19 mouse cellular contexts compared by ENCODE assay signal in genomic region chr16:24992494-24992893, GRCm38 (mm10).
DNase-seq lines count a peak whose midpoint lies in the region; ATAC-seq lines count a peak whose summit lies in the region.
"Had no signal": no experiment of that assay in that cellular context is flagged by ENCODE, and none has a peak within 500 bp of the region (broad histone marks: within the 10 kb centered on the region; RNA-seq: fewer than 3 reads in every experiment).

No protein-coding gene starts in this region.

- H3K9me3 ChIP-seq in embryonic facial prominence, embryonic 11.5 days (replicated peaks; ENCODE audit: control insufficient read depth, low read length): no peaks in the 10 kb centered on the region
- H3K9me3 ChIP-seq in embryonic facial prominence, embryonic 10.5 days: no peaks in the 10 kb centered on the region
- H3K9me3 ChIP-seq in intestine, embryonic 16.5 days (ENCODE audit: control insufficient read depth, low read length): no peaks in the 10 kb centered on the region
- H3K9me3 ChIP-seq in stomach, embryonic 16.5 days (replicated peaks; ENCODE audit: control insufficient read depth, low read length): no peaks in the 10 kb centered on the region
- H3K9me3 ChIP-seq: forebrain, embryonic 15.5 days; heart, embryonic 15.5 days; hindbrain, embryonic 15.5 days had no signal

- peak; percentile 19 for DNase-seq in embryonic facial prominence, embryonic 11.5 days (ENCODE audit: low spot score)
- DNase-seq in embryonic facial prominence, embryonic 10.5 days (ENCODE audit: low spot score): no peak
- DNase-seq in 3T3-L1 (ENCODE audit: low read depth, low spot score): peak; percentile 53
- no peak for DNase-seq in heart, postnatal 10 days
- DNase-seq in cerebellum, postnatal 4 days (ENCODE audit: low spot score in 2 of 2): no peak
- DNase-seq: adrenal gland, postnatal 14 days; cerebellum, adult 11 months; cerebellum, adult 9-10 months; cerebellum, postnatal 25 days; gastrocnemius, postnatal 10 days; heart, adult 2 months had no signal

- no peaks in the 10 kb centered on the region for H3K27me3 ChIP-seq in embryonic facial prominence, embryonic 11.5 days (ENCODE audit: control insufficient read depth, insufficient read depth, low read length)
- no peaks in the 10 kb centered on the region for H3K27me3 ChIP-seq in embryonic facial prominence, embryonic 10.5 days (replicated peaks; ENCODE audit: low read depth, poor library complexity, severe bottlenecking)
- H3K27me3 ChIP-seq in intestine, embryonic 16.5 days (replicated peaks; ENCODE audit: control insufficient read depth, insufficient read depth, low read length): no peaks in the 10 kb centered on the region
- no peaks in the 10 kb centered on the region for H3K27me3 ChIP-seq in stomach, embryonic 16.5 days (ENCODE audit: control insufficient read depth, insufficient read depth, low read length)
- H3K27me3 ChIP-seq: forebrain, embryonic 15.5 days; heart, embryonic 15.5 days; hindbrain, embryonic 15.5 days; Patski had no signal

- intact Hi-C loops in heart, postnatal 10 days (cut with DNase I): no loop called here

- H3K4me1 ChIP-seq in embryonic facial prominence, embryonic 11.5 days (ENCODE audit: control insufficient read depth, insufficient read depth, low read length): no peaks in the 10 kb centered on the region
- 0 out of 2 replicates have a peak, but pooled peaks cover 6% of the 10 kb centered on the region for H3K4me1 ChIP-seq in embryonic facial prominence, embryonic 10.5 days
- peaks cover 3% of the 10 kb centered on the region; the same call in 1 of the 2 replicates for H3K4me1 ChIP-seq in intestine, embryonic 16.5 days (ENCODE audit: control insufficient read depth, insufficient read depth, low read length)
- peaks cover 3% of the 10 kb centered on the region; the same call in 1 of the 2 replicates for H3K4me1 ChIP-seq in stomach, embryonic 16.5 days (ENCODE audit: control insufficient read depth, insufficient read depth, low read length)
- H3K4me1 ChIP-seq: hindbrain, embryonic 15.5 days had no signal

- no peak for ATAC-seq in embryonic facial prominence, embryonic 11.5 days (replicated peaks; ENCODE audit: insufficient number of reproducible peaks, low FRiP score, low TSS enrichment, low read depth)
- ATAC-seq in intestine, embryonic 16.5 days: no peak
- ATAC-seq in stomach, embryonic 16.5 days (ENCODE audit: insufficient read depth, low FRiP score): peak; percentile 56; the same call in 1 of the 2 replicates
- ATAC-seq: activated CD4-positive, CD25-positive, alpha-beta regulatory T cell, adult 4 months; forebrain, embryonic 15.5 days; Patski had no signal

- H3K4me2 ChIP-seq in embryonic facial prominence, embryonic 11.5 days (ENCODE audit: low read depth, low read length): no peak overlapping the region
- H3K4me2 ChIP-seq in intestine, embryonic 16.5 days (ENCODE audit: low read depth, low read length): no peak overlapping the region
- no peak overlapping the region for H3K4me2 ChIP-seq in stomach, embryonic 16.5 days (ENCODE audit: low read depth, low read length)
- H3K4me2 ChIP-seq: forebrain, embryonic 15.5 days; heart, embryonic 11.5 days; heart, embryonic 15.5 days; hindbrain, embryonic 15.5 days had no signal

- no peak overlapping the region for H3K9ac ChIP-seq in embryonic facial prominence, embryonic 11.5 days (replicated peaks; ENCODE audit: low read length)
- no peak overlapping the region for H3K9ac ChIP-seq in intestine, embryonic 16.5 days (ENCODE audit: low read depth, low read length)
- H3K9ac ChIP-seq in stomach, embryonic 16.5 days (ENCODE audit: low read length): no peak overlapping the region
- H3K9ac ChIP-seq: forebrain, embryonic 15.5 days; heart, embryonic 15.5 days; hindbrain, embryonic 15.5 days had no signal

- H3K4me3 ChIP-seq in embryonic facial prominence, embryonic 11.5 days (ENCODE audit: low read depth, low read length): no peak overlapping the region
- no peak overlapping the region for H3K4me3 ChIP-seq in embryonic facial prominence, embryonic 10.5 days
- no peak overlapping the region for H3K4me3 ChIP-seq in intestine, embryonic 16.5 days (ENCODE audit: low read length)
- H3K4me3 ChIP-seq in stomach, embryonic 16.5 days (replicated peaks; ENCODE audit: low read length): no peak overlapping the region
- H3K4me3 ChIP-seq: forebrain, embryonic 15.5 days; heart, adult 2 months; heart, embryonic 15.5 days; hindbrain, embryonic 15.5 days had no signal

- WGBS in embryonic facial prominence, embryonic 11.5 days: 88% methylated on average over 11 of the region's 11 CpGs
- 93% methylated on average over 11 of the region's 11 CpGs for WGBS in embryonic facial prominence, embryonic 10.5 days
- WGBS in intestine, embryonic 16.5 days: 77% methylated on average over 11 of the region's 11 CpGs
- 77% methylated on average over 11 of the region's 11 CpGs for WGBS in stomach, embryonic 16.5 days

- no peak overlapping the region for H3K27ac ChIP-seq in embryonic facial prominence, embryonic 11.5 days (replicated peaks; ENCODE audit: low read depth, low read length)
- H3K27ac ChIP-seq in embryonic facial prominence, embryonic 10.5 days (replicated peaks): no peak overlapping the region
- peak overlapping the region; percentile 39 for H3K27ac ChIP-seq in intestine, embryonic 16.5 days (ENCODE audit: low read length)
- H3K27ac ChIP-seq in stomach, embryonic 16.5 days (ENCODE audit: low read length): peak overlapping the region; percentile 80
- H3K27ac ChIP-seq: forebrain, embryonic 15.5 days; heart, adult 2 months; heart, embryonic 15.5 days; hindbrain, embryonic 15.5 days had no signal

- H3K36me3 ChIP-seq in embryonic facial prominence, embryonic 11.5 days (replicated peaks; ENCODE audit: control insufficient read depth, insufficient read depth, low read depth, low read length): no peaks in the 10 kb centered on the region
- H3K36me3 ChIP-seq in embryonic facial prominence, embryonic 10.5 days (replicated peaks): no peaks in the 10 kb centered on the region
- no peaks in the 10 kb centered on the region for H3K36me3 ChIP-seq in intestine, embryonic 16.5 days (ENCODE audit: control insufficient read depth, insufficient read depth, low read length)
- no peaks in the 10 kb centered on the region for H3K36me3 ChIP-seq in stomach, embryonic 16.5 days (ENCODE audit: control insufficient read depth, insufficient read depth, low read length)
- H3K36me3 ChIP-seq: forebrain, embryonic 15.5 days; heart, embryonic 15.5 days; hindbrain, embryonic 15.5 days had no signal

Comparison
In these comparisons a context has a peak if more than half of its experiments do, and no peak if none do; other contexts are left out.
1. DNase-seq: peak in embryonic facial prominence, embryonic 11.5 days (single experiment) and 3T3-L1 (single experiment); none in embryonic facial prominence, embryonic 10.5 days (single experiment), heart, postnatal 10 days (0 of 2) and cerebellum, postnatal 4 days (0 of 2).
2. H3K27ac ChIP-seq: peak in intestine, embryonic 16.5 days (single experiment) and stomach, embryonic 16.5 days (single experiment); none in embryonic facial prominence, embryonic 11.5 days (single experiment) and embryonic facial prominence, embryonic 10.5 days (single experiment).